Mouse (Mus musculus) hindlimb bud, embryonic 11.5 days (tissue): ENCODE measurements around the gene Coro1c.
A peak's percentile ranks its signal among the peaks of the same experiment; 100 is the strongest.

ENCODE experiments used
- DNase-seq: peaks from one replicate; pipeline ENCODE4 v3.0.0-alpha.2; 2012; ENCODE audit warnings: low read depth, low spot score; ENCODE audit errors: extremely low spot score

Gene Coro1c

DNA sequence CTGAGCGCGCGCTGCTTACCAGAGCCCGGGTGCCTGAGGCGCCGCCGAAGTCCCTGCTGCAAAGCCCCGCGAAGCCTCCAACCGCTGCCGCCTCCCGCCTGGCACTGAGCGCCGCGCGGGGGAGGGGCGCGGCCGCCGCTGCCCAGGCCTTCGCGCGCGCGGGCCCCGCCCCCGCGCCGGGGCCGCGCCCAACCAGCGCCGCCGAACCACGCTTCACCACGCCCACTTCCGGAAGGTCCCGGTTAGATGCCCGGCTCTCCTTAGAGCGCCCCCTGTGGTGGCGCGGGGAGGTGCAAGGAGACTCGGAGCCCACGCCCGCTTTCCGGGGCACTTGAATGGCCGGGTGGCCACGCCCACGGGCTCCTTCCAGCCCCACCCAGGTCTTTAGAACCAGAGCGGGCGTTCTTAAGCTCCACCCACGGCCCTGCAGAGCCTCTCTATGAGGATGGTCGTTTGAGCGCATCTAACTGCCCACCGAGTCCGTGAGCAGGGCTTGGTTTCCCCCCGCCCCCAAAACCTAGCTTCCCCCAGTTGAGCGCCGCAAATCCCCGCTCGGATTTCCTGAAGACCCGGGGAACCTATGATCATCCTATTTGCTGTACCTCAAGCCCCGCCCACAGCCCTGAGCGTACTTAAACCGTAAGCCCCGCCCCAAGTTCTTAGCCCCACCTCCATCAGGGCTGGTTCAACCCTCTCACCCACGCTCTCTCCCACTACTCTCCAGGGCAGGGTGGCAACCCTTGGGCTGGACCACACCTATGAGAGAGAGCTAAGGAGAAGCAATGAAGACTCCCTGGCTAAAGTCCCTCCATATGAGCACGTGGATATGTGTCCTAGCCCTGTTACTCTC lies at the start of gene Coro1c:
Gene Coro1c (minus strand): TSS at position 167 of the 850 bp plus-strand sequence.
- peak; percentile 90 for DNase-seq

- DNase-seq: peak; percentile 83
Measured at GRCm38 (mm10) chr5:113956510-113956909, 48.0 kb upstream of the Coro1c start.

- DNase-seq: no peak
Measured at GRCm38 (mm10) chr5:113955691-113956090, 47.1 kb upstream of the Coro1c start.

- no peak for DNase-seq
Measured at GRCm38 (mm10) chr5:113955281-113955680, 46.7 kb upstream of the Coro1c start.

GRCm38 (mm10) chr5:113954421-113954820 lies 45.9 kb upstream of the Coro1c start:
- peak; percentile 72 for DNase-seq

- DNase-seq: no peak
Measured at GRCm38 (mm10) chr5:113952519-113952918, 44.0 kb upstream of the Coro1c start.

DNA sequence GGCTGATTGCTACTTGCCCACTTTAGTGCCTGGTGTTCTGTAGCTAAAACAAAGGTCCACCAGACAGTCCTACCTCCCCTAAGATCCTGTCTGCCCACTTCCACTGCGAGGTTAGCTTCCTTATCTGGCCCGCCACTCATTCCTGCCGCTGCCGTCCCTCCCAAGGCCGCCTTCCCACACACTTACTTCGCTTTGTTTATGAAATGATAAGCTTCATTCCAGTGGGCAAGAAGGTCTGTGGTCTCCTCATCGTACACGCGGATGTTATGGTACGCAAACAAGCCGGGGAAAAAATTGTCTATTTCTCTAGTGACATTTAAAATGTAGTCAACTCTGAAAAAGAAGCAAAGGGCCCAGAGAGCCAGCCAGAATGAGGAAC lies 43.1 kb upstream of the Coro1c start:
- DNase-seq: no peak

DNA sequence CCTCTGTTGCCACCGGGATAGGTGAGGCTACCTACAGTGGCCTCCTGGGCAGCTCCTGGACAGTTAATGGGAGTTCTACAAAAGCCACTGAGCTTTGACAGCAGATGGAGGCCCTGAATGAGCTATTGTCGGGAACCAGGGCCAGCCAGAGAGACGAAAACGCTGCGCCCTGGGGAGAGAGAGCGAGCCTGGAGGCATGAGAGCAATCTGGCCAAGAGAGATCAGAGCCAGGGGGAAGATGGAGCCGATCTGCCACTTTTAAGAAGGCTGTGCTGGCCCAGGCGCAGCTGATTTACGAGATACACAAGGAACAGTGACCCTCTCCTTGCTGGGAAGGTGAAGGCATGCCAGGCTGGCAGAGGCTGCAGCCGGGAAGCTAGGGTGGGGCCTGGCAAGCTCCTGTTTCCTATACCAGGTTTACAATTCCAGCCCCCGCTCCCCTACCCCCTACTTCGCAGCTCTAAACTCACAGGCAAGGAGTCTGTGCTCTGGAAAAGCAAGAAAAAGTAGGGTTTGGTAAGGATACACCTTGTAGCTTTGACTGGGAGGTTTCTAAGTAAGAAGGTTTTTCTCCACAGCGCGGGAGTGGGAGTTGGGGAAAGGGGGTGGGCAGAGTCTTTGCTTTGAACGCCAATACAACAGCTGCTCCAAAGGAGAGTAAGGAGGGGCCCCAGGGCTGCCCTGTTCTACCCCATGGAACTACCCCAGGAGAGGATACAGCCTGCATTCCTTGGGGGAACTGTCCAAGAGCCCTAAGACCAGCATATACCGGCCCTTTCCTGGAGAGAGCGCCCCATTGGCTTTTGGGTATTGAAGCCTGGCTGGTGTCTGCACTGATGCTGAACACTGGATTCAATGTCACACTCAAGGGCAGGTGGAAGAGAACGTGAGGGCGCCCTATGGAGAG lies 42.5 kb upstream of the Coro1c start:
- DNase-seq: no peak

DNA sequence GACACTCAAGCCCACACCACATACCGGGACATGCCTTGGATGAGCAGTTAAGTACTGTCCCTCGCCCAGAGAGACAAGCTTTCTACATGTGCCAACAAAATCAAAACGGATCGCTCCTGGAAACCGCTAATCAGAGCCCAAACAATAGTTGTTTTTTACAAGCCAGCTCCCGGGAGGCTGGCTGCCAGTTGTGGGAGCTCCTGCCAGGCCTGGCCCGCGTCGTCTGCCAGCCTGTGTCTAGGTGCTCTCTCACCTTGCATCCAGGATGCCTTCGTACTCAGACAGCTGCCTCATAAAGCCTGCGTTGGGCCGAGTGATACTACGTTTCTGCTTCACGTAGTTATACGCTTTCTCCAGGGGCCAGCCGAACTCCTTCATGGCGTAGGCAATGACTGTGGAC lies 41.6 kb upstream of the Coro1c start:
- DNase-seq: no peak

GRCm38 (mm10) chr5:113947280-113947679 lies 38.7 kb upstream of the Coro1c start:
- no peak for DNase-seq

DNA sequence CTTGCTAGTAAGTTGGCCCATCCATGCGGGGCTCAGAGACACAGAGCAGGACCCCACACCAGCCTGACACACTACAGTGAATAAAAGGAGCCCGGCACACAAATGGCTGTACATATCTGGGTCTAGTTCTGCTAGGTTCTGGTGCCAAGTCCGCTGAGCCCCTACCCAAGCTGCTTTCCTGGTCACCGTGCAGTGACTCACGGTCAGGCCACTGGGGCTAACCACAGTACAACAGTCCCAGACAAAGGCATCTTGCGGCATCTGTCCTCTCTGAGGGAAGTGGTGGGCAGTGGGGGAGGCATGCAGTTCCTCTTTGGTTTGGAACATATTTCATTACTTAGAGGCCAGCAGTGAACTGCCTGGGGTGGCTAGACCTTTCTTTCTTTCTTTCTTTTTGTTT lies 36.6 kb upstream of the Coro1c start:
- DNase-seq: no peak

- DNase-seq: no peak
Measured at GRCm38 (mm10) chr5:113943328-113943727, 34.8 kb upstream of the Coro1c start.

DNA sequence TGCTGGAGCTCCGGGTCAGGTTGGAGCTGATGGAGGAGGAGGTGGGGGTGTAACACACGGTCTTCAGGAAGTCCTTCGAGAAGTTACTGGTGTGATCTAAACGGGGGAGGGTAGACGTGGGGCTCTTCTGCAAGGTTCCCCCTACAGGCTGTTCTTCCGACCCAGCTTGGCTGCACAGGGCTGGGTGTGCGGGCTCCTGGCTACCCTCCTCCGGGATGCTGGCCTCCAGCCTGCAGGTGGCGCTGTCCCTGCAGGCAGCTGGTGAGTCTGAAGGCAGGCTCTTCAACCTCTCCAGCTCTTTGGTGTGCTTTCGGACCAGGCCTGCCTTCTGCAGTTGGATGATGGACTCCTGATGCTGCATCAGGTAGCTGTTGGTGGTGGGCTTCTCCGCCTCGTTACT lies 34.0 kb upstream of the Coro1c start:
- no peak for DNase-seq

DNA sequence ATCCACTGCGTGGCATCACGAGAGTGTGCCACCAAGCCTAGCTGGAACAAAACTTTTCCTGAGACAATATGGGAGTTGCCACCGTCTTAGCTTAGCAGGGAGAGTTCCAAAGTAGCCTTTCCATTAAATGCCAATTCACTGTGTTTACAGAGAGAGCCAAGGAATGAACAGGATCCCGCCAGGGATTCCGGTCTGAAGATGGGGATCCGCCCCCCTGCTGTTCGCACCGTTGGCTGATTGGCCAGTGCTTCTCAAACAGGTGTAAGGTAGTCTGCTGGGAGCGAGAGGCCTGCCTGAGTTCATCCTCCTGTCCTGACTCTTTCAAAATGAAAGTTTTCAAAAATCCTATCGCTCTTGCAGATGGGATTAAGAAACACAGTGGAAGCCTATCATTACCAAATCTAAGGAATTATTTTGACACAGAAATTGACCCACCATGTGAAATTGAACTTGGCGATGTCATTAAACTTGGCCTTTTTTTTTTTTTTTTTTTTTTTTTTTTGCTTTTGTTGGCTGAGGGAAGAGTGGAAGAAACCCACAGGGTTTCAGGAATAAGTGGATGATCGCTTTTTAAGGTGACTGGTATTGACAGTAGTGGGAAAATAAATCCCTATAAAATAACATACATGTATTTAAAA lies 30.8 kb upstream of the Coro1c start:
- DNase-seq: no peak

DNA sequence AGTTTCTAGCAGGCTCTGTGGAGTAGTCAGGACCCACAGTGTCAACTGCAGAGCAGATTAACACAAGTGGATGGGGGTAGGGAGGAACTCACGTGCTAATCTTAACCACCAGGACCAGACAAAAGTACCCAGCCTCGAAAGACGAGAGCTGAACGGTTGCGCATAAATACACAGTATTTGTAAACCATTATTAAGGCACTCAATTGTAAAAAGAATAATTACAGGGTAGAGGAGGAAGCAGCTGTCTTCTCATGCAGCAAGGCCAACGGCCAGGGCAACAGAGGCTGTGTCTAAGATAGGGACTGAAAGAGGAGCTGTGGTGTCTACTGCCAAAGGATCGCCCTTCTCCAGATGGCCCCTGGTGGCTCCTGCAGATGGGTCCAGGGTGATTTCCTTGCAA lies 29.1 kb upstream of the Coro1c start:
- DNase-seq: no peak

- DNase-seq: no peak
Measured at GRCm38 (mm10) chr5:113933889-113934288, 25.3 kb upstream of the Coro1c start.

GRCm38 (mm10) chr5:113933480-113933879 lies 24.9 kb upstream of the Coro1c start:
- DNase-seq: no peak

DNA sequence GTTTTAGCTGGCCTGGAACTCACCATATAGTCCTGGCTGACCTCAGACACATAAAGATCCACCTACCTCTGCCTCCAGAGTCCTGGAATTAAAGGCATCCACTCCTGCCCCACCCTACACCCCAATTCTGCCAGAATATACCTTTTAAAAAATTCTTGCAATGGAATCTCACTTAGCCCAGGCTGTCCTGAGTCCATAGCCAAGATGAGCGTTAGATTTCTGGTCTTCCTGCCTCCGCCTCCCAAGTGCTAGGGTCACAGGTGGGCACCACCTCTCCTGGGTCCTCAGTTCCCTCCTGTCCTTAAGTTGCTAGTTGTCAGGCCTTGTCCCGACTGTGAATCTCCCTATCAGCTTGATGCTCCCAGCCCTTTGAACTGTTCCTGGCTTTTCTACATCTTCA lies 23.8 kb upstream of the Coro1c start:
- no peak for DNase-seq

DNA sequence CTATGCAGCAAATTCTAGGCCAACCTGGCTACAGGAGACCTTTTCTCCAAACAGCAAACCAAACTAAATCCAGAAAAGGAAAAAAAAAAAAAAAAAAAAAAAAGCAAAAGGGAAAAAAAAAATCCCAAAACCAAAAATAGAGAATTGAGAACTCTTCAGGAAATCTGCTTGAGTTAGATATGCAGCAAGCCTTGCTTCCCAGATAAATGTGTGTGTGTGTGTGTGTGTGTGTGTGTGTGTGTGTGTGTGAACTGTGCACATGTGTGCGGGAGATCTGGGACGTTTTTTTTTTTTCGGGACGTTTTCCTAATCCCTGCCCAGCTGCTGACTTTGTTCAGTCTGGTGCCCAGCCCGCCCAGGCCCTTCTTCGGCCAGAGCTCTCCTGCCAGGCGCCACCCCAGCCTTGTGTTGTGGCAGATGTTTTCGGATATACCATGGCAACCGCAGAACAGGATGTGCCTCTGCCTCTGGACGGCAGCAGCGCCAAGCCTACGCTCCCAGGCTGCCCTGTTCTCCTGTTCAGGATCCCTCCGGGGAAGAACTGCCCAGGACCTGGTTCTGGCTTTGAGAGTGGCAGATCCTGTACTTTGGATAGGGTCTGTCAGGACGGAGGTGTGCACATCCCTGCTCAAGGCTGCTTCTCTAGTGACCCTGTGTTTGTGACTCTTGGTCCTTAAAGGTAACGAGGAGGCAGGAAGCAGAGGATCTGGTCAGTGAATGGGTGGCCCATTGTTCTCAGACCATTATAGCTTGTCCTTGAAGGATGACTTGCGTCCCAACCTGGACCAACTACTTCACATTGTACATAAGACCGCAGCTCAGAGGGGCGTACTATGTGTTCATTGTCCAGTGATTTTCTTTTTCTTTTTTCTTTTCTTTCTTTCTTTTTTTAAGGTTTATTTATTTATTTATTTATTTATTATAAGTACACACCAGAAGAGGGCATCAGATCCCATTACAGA lies 22.4 kb upstream of the Coro1c start:
- no peak for DNase-seq

- DNase-seq: no peak
Measured at GRCm38 (mm10) chr5:113929950-113930647, 21.5 kb upstream of the Coro1c start.
